Mouse (Mus musculus): ENCODE results near the gene Vti1a.

Vti1a gene

DNA sequence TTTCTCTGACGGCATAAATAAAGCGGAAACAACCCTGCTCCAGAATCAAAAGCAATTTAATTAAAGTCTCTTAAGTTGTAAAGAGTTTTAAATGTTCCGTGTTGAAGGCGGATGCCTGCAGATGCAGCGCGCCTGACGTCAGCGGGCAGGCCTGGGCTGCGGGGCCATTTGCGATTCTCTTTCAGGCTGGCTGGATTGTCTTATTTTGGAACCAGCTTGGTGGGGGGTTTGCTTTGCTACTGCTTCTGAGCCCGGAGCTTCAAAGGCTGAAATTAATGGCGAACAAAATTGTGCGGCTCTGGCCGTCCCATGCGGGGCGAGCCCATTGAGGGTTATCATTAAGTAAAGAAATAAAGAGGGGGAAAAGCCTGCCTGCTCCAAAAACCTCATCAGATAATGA lies 310.4 kb downstream of the Vti1a start:
- DNase-seq (ENCODE audit: low spot score) = no peak

GRCm38 (mm10) chr19:55626952-55627351 lies 310.9 kb downstream of the Vti1a start:
- no peak for DNase-seq (ENCODE audit: low spot score)

DNA sequence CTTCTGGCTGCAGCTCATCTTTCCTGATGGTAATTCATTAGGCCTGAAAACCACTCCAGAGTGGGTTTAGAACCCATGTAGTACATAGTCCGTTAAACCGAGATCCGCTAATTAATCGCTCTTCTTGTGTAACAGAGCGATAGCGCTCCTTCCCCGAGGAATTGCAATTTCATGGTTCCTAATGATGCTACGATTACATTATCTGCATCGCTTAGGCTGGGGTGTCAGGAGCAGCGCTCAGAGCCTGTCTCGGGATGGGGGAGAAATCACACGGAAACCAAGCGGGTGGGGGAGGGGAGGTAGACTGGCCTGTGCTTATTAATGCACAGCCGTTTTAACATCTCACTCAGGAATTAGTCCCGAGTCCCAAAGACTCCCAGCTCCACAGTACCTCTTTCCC lies 319.4 kb downstream of the Vti1a start:
- no peak for DNase-seq (ENCODE audit: low spot score)

GRCm38 (mm10) chr19:55640251-55640650 lies 324.2 kb downstream of the Vti1a start:
- no peak for DNase-seq (ENCODE audit: low spot score)

GRCm38 (mm10) chr19:55641891-55642290 lies 325.8 kb downstream of the Vti1a start:
- DNase-seq (ENCODE audit: low spot score) = no peak

DNA sequence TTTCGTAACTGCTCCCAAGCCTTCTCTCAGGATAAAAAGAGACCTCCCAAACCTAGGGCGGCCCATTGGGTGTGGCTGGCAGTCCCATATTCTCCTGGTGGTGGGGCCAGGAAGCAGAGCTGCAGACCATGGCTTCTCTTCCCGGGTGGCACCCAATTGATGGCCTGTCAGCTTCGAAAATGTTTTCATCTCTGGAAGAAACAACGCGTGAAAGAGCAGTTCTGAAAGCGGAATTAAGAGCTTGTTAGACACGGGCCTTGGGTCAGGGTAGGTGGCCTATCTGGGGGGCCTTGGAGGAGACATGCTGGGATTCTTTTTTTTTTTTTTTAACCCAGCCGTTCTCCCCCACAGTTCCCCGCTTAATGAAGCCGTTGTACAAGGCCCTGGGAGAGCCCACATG lies 326.3 kb downstream of the Vti1a start:
- no peak for DNase-seq (ENCODE audit: low spot score)

GRCm38 (mm10) chr19:55643288-55643901 lies 327.3 kb downstream of the Vti1a start:
- no peak for DNase-seq (ENCODE audit: low spot score)

- DNase-seq (ENCODE audit: low spot score) = no peak
These were observed 327.8 kb downstream of the Vti1a start for GRCm38 (mm10) chr19:55643931-55644330.

GRCm38 (mm10) chr19:55649363-55649762 lies 333.3 kb downstream of the Vti1a start:
- DNase-seq (ENCODE audit: low spot score) = no peak

- no peak for DNase-seq (ENCODE audit: low spot score)
These were observed 334.9 kb downstream of the Vti1a start for GRCm38 (mm10) chr19:55651017-55651416.

DNA sequence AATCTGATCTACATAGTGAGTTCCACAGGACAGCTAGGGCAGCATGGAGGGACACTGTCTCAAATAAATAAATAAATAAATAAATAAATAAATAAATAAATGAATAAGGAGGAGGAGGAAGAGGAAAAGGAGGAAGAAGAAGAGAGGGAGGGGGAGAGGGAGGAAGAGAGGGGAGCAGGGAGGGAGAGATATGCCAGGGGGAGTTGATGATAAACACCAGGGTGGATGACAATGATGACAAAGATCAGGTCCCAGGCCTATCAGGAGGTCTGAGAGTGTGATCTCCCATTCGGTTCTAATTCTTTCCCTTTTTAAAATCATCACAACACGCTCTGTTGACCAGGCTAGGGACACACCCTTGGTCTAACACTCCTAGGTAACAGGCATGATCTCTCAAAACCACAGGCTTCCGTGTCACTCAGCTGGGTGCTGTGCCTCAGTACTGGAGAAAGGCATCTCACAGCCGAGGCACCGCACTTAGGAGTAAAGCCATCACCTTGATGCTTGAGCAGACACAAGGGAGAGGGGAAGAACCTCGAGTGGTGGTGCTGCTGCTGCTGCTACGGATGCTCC lies 336.7 kb downstream of the Vti1a start:
- no peak for DNase-seq (ENCODE audit: low spot score)

GRCm38 (mm10) chr19:55660165-55660564 lies 344.1 kb downstream of the Vti1a start:
- no peak for DNase-seq (ENCODE audit: low spot score)

- DNase-seq (ENCODE audit: low spot score) = no peak
These were observed 346.6 kb downstream of the Vti1a start for GRCm38 (mm10) chr19:55662521-55663223.

DNA sequence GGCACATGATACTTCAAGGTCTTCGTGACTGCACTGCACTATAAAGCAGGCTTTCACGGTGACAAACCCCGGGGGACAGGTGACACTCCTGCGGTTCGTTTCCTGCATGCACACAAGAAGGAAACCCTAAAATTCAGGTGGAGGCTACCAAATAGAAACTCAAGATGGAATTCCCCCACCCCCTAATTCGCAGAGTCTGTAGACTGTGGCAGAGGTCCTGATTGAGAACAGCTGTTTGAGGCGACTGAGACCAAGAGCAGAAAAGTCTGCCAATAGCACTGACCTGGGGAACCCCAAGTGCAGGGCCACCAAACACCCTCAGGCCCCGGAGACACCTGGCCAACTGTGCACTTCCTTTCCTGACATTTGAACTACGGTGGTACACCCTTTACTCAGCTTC lies 351.7 kb downstream of the Vti1a start:
- no peak for DNase-seq (ENCODE audit: low spot score)

- no peak for DNase-seq (ENCODE audit: low spot score)
These were observed 352.8 kb downstream of the Vti1a start for GRCm38 (mm10) chr19:55668896-55669295.

Measured in yolk sac, embryonic 10.5 days (tissue).